Mouse (Mus musculus) MEL (cell line): Measurements from ENCODE around the gene Sart3. TPM values are rescaled to one million over a fixed set of nuclear protein-coding genes. Genes with fewer than 3 reads are reported as not detected.

Experiments used
- DNase-seq: peaks from one replicate; pipeline ENCODE4 v3.0.0; 2011; ENCODE audit warnings: low read depth, low spot score
- H3K27ac ChIP-seq: 2 replicates; pipeline ENCODE4 v1.5.1; 2012; ENCODE audit warnings: low read depth, mild to moderate bottlenecking, control low read depth, low read length, moderate library complexity; ENCODE audit not compliant: control insufficient read depth
- H3K27me3 ChIP-seq, 2 experiments: fragments of 150-350 bp in 1 of 2; sonication (generic) in 1 of 2; 2 replicates each; pipeline ENCODE4 v1.6.1; 2012; ENCODE audit warnings: low read length in 2 of 2, mild to moderate bottlenecking in 2 of 2, improper control_type of control experiment in 1 of 2, moderate library complexity in 1 of 2; ENCODE audit not compliant: insufficient read depth in 2 of 2, control insufficient read depth in 1 of 2
- H3K36me3 ChIP-seq, 2 experiments: 2 replicates each; pipeline ENCODE4 v1.6.1; 2012 to 2014; ENCODE audit warnings: low read length in 2 of 2, improper control_type of control experiment in 1 of 2, inconsistent platforms in 1 of 2, mild to moderate bottlenecking in 1 of 2; ENCODE audit not compliant: insufficient read depth in 2 of 2, control insufficient read depth in 1 of 2
- H3K4me1 ChIP-seq, 2 experiments: fragments of 150-350 bp in 1 of 2; sonication (generic) in 1 of 2; 2 replicates each; pipeline ENCODE4 v1.6.1; 2012; ENCODE audit warnings: low read length in 2 of 2, improper control_type of control experiment in 1 of 2, mild to moderate bottlenecking in 1 of 2; ENCODE audit not compliant: insufficient read depth in 2 of 2, control insufficient read depth in 1 of 2
- H3K4me3 ChIP-seq, 2 experiments: fragments of 150-350 bp in 1 of 2; sonication (generic) in 1 of 2; 2 replicates each; pipeline ENCODE4 v1.5.1; 2012; ENCODE audit warnings: low read depth in 2 of 2, low read length in 2 of 2, mild to moderate bottlenecking in 2 of 2, moderate library complexity in 2 of 2, control low read depth in 1 of 2, improper control_type of control experiment in 1 of 2; ENCODE audit not compliant: control insufficient read depth in 1 of 2, insufficient read depth in 1 of 2
- H3K79me2 ChIP-seq: 2 replicates; pipeline ENCODE4 v1.6.1; 2012; ENCODE audit warnings: mild to moderate bottlenecking, low read length, moderate library complexity; ENCODE audit not compliant: control insufficient read depth, poor library complexity, insufficient read depth
- H3K9ac ChIP-seq: 2 replicates; pipeline ENCODE4 v1.6.1; 2012; ENCODE audit warnings: low read depth, mild to moderate bottlenecking, control low read depth, low read length, moderate library complexity; ENCODE audit not compliant: control insufficient read depth, poor library complexity, severe bottlenecking
- H3K9me3 ChIP-seq: fragments of 150-350 bp; sonication (generic); replicated peaks from 2 replicates; pipeline ENCODE4 v1.6.1; 2012; ENCODE audit warnings: mild to moderate bottlenecking, low read length, improper control_type of control experiment, moderate library complexity; ENCODE audit not compliant: insufficient read depth
- BHLHE40 ChIP-seq: IDR thresholded peaks from 2 replicates; pipeline ENCODE4 v1.6.1; 2012; ENCODE audit warnings: low read depth, mild to moderate bottlenecking, inconsistent platforms, low read length, improper control_type of control experiment, borderline replicate concordance
- CTCF ChIP-seq, 3 experiments: IDR thresholded peaks in 2 of 3; conservative IDR thresholded peaks in 1 of 3; 2 replicates each; pipeline ENCODE4 v1.5.1; 2011 to 2012; ENCODE audit warnings: low read length in 3 of 3, low read depth in 2 of 3, mild to moderate bottlenecking in 2 of 3, improper control_type of control experiment in 1 of 3, inconsistent platforms in 1 of 3, mixed read lengths in 1 of 3, moderate library complexity in 1 of 3; ENCODE audit not compliant: control insufficient read depth in 1 of 3, insufficient read depth in 1 of 3, poor library complexity in 1 of 3, severe bottlenecking in 1 of 3
- E2F4 ChIP-seq: IDR thresholded peaks from 2 replicates; pipeline ENCODE4 v1.6.1; 2011; ENCODE audit warnings: low read depth, low read length, improper control_type of control experiment, borderline replicate concordance
- ELF1 ChIP-seq: IDR thresholded peaks from 2 replicates; pipeline ENCODE4 v1.6.1; 2014; ENCODE audit warnings: low read depth, mild to moderate bottlenecking, inconsistent platforms, low read length, improper control_type of control experiment, moderate library complexity
- EP300 ChIP-seq, 2 experiments: IDR thresholded peaks; 2 replicates each; pipeline ENCODE4 v1.6.1; 2011; ENCODE audit warnings: improper control_type of control experiment in 2 of 2, low read length in 2 of 2, low read depth in 1 of 2, mild to moderate bottlenecking in 1 of 2
- ETS1 ChIP-seq: IDR thresholded peaks from 2 replicates; pipeline ENCODE4 v1.6.1; 2012; ENCODE audit warnings: low read depth, mild to moderate bottlenecking, inconsistent platforms, low read length, improper control_type of control experiment, moderate library complexity
- GABPA ChIP-seq: IDR thresholded peaks from 2 replicates; pipeline ENCODE4 v1.6.1; 2012; ENCODE audit warnings: low read depth, mild to moderate bottlenecking, inconsistent platforms, low read length, improper control_type of control experiment, moderate library complexity
- JUND ChIP-seq: IDR thresholded peaks from 2 replicates; pipeline ENCODE4 v1.6.1; 2011; ENCODE audit warnings: low read depth, mild to moderate bottlenecking, improper control_type of control experiment, low read length
- MAZ ChIP-seq: IDR thresholded peaks from 2 replicates; pipeline ENCODE4 v1.6.1; 2012; ENCODE audit warnings: low read depth, mild to moderate bottlenecking, inconsistent platforms, low read length, improper control_type of control experiment
- MEF2A ChIP-seq: IDR thresholded peaks from 2 replicates; pipeline ENCODE4 v1.6.1; 2014; ENCODE audit warnings: low read depth, mild to moderate bottlenecking, inconsistent platforms, low read length, improper control_type of control experiment; ENCODE audit not compliant: poor library complexity, insufficient replicate concordance, severe bottlenecking; ENCODE audit errors: extremely low read depth
- MXI1 ChIP-seq: IDR thresholded peaks from 2 replicates; pipeline ENCODE4 v1.6.1; 2011; ENCODE audit warnings: mild to moderate bottlenecking, low read depth, low read length, improper control_type of control experiment
- MYB ChIP-seq: IDR thresholded peaks from 2 replicates; pipeline ENCODE4 v1.6.1; 2011; ENCODE audit warnings: mild to moderate bottlenecking, low read depth, low read length, improper control_type of control experiment
- NELFE ChIP-seq: IDR thresholded peaks from 2 replicates; pipeline ENCODE4 v1.6.1; 2011; ENCODE audit warnings: low read depth, low read length, improper control_type of control experiment
- NRF1 ChIP-seq: IDR thresholded peaks from 2 replicates; pipeline ENCODE4 v1.6.1; 2014; ENCODE audit warnings: low read depth, mild to moderate bottlenecking, inconsistent platforms, low read length, improper control_type of control experiment, moderate library complexity; ENCODE audit not compliant: poor library complexity, insufficient read depth, severe bottlenecking
- POLR2AphosphoS2 ChIP-seq: IDR thresholded peaks from 2 replicates; pipeline ENCODE4 v1.6.1; 2011; ENCODE audit warnings: low read length, improper control_type of control experiment
- POLR2AphosphoS5 ChIP-seq: IDR thresholded peaks from 2 replicates; pipeline ENCODE4 v1.6.1; 2012; ENCODE audit warnings: low read depth, borderline replicate concordance, mild to moderate bottlenecking, inconsistent platforms, low read length, moderate library complexity, mixed read lengths
- TAL1 ChIP-seq: IDR thresholded peaks from 2 replicates; pipeline ENCODE4 v1.6.1; 2012; ENCODE audit warnings: mild to moderate bottlenecking, inconsistent platforms, low read length, moderate library complexity, mixed read lengths
- TBP ChIP-seq: IDR thresholded peaks from 2 replicates; pipeline ENCODE4 v1.8.0; 2011; ENCODE audit warnings: low read depth, low read length, improper control_type of control experiment
- TCF12 ChIP-seq: IDR thresholded peaks from 2 replicates; pipeline ENCODE4 v1.6.1; 2014; ENCODE audit warnings: low read depth, mild to moderate bottlenecking, inconsistent platforms, low read length, improper control_type of control experiment, moderate library complexity
- USF2 ChIP-seq, 2 experiments: IDR thresholded peaks; 2 replicates each; pipeline ENCODE4 v1.6.1; 2011 to 2012; ENCODE audit warnings: improper control_type of control experiment in 2 of 2, low read length in 2 of 2, borderline replicate concordance in 1 of 2, inconsistent platforms in 1 of 2, low read depth in 1 of 2, mild to moderate bottlenecking in 1 of 2; ENCODE audit not compliant: insufficient read depth in 1 of 2
- ZC3H11A ChIP-seq: IDR thresholded peaks from 2 replicates; pipeline ENCODE4 v1.6.1; 2012; ENCODE audit warnings: low read depth, mild to moderate bottlenecking, inconsistent platforms, low read length, improper control_type of control experiment
- ZMIZ1 ChIP-seq: IDR thresholded peaks from 2 replicates; pipeline ENCODE4 v1.6.1; 2012; ENCODE audit warnings: low read depth, mild to moderate bottlenecking, inconsistent platforms, low read length, improper control_type of control experiment, moderate library complexity
- ZNF384 ChIP-seq: IDR thresholded peaks from 2 replicates; pipeline ENCODE4 v1.6.1; 2012; ENCODE audit warnings: low read depth, mild to moderate bottlenecking, inconsistent platforms, low read length, improper control_type of control experiment
- polyA plus RNA-seq, 2 experiments: library from polyadenylated mRNA; stranded (reverse) in 1 of 2; unstranded in 1 of 2; fragments of >175 nt in 1 of 2; fragments of >200 nt in 1 of 2; gene quantifications; 2 replicates each; pipeline versions ENCODE4 v1.2.1 to v1.2.4; 2012; ENCODE audit warnings: low replicate concordance in 2 of 2, low read depth in 1 of 2; ENCODE audit not compliant: insufficient read length in 2 of 2, insufficient read depth in 1 of 2, missing spikeins in 1 of 2
- total RNA-seq: library from RNA; depleted of rRNA; stranded (reverse); fragments of 300-350 nt; gene quantifications from 2 replicates; pipeline ENCODE4 v1.2.3, GENCODE M21; 2012

The Sart3 gene
- total and polyA plus RNA-seq, 3 experiments, result 41.4 to 74.4 TPM; not detected in 1

DNA sequence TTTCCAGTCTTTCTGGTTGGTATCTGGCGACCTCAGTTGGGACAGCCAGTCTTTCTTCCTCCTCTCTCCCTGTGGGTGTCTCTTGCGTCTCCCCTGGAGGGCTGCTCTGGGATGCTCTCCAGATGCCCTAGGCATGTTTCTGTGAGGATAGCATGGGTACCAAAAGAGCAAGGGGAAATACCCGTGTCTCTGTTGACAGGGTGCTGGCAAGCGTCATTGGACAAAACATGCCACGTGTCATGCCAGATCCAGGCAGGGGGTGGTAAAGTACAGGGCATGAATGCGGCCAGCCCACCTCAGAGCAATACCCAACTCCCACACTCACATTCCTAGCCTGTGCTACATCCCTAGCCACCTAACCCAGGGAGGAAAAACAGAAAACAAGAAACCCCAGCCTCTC, 45.7 kb downstream of the Sart3 start:
- H3K36me3 ChIP-seq, result no peaks in the 10 kb centered on the region
- no peak for TF ChIP-seq ZMIZ1
- TF ChIP-seq TAL1, result no peak
- no peak for TF ChIP-seq GABPA
- TF ChIP-seq MXI1, result no peak
- TF ChIP-seq TBP, result no peak
- no peak for TF ChIP-seq POLR2AphosphoS2
- no peak for TF ChIP-seq JUND
- TF ChIP-seq NELFE, result no peak
- no peak for TF ChIP-seq POLR2AphosphoS5
- no peak for TF ChIP-seq ETS1
- TF ChIP-seq MAZ, result no peak
- H3K9ac ChIP-seq, result no peak overlapping the region
- H3K4me3 ChIP-seq, result no peak overlapping the region
- H3K79me2 ChIP-seq, result no peaks in the 10 kb centered on the region
- DNase-seq, result no peak
- no peaks in the 10 kb centered on the region for H3K27me3 ChIP-seq
- H3K9me3 ChIP-seq, result no peaks in the 10 kb centered on the region
- no peak overlapping the region for H3K27ac ChIP-seq
- H3K4me1 ChIP-seq, result no peaks in the 10 kb centered on the region

DNA sequence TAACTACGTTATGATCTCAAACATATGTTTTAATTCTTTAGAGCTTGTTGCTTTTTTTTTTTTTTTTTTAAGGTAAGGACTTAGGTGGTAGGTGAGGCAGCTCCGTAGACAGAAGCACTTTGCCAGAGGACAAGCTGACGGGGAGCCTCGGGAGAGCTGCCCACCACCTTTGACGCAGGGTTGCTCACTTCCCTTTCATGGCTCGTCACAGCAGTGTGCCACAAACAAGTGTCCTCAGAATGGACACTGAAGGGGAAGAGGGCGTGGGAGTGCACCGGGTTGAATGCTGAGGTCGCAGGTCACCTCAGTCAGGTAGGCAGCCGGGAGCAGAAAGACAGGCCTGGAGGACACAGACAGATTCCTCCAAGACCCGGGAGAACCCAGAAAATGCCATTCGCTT, 46.9 kb downstream of the Sart3 start:
- no peaks in the 10 kb centered on the region for H3K27me3 ChIP-seq
- no peak overlapping the region for H3K9ac ChIP-seq
- no peak overlapping the region for H3K27ac ChIP-seq
- no peaks in the 10 kb centered on the region for H3K79me2 ChIP-seq
- no peak overlapping the region for H3K4me3 ChIP-seq
- DNase-seq, result no peak
- TF ChIP-seq CTCF (IDR thresholded peaks at IDR 0.05 in 2 of 3, conservative IDR thresholded peaks at IDR 0.05 in 1 of 3; ENCODE audit: control insufficient read depth in 1 of 3, insufficient read depth in 1 of 3, low read depth in 2 of 3, low read length in 3 of 3, poor library complexity in 1 of 3, severe bottlenecking in 1 of 3), result no peak
- no peak for TF ChIP-seq ELF1
- TF ChIP-seq MEF2A, result no peak
- TF ChIP-seq E2F4, result no peak
- no peak for TF ChIP-seq EP300 (IDR thresholded peaks at IDR 0.05; ENCODE audit: low read depth in 1 of 2, low read length in 2 of 2)
- TF ChIP-seq ZMIZ1, result no peak
- no peak for TF ChIP-seq NRF1
- TF ChIP-seq GABPA, result no peak
- TF ChIP-seq USF2 (IDR thresholded peaks at IDR 0.05; ENCODE audit: borderline replicate concordance in 1 of 2, insufficient read depth in 1 of 2, low read depth in 1 of 2, low read length in 2 of 2), result no peak
- no peak for TF ChIP-seq TBP
- no peak for TF ChIP-seq POLR2AphosphoS2
- TF ChIP-seq TCF12, result no peak
- TF ChIP-seq BHLHE40, result no peak
- no peak for TF ChIP-seq ZNF384
- no peak for TF ChIP-seq ZC3H11A
- TF ChIP-seq MYB, result no peak
- no peak for TF ChIP-seq TAL1
- no peaks in the 10 kb centered on the region for H3K9me3 ChIP-seq
- H3K4me1 ChIP-seq, result no peaks in the 10 kb centered on the region
- no peaks in the 10 kb centered on the region for H3K36me3 ChIP-seq
